Mouse (Mus musculus) frontal cortex, postnatal 25 days (tissue): ENCODE measurements around the gene Cpa2.

Source experiments
- DNase-seq, 2 experiments: peaks; one replicate each; pipeline ENCODE4 v3.0.0; 2022; ENCODE audit warnings: low spot score in 2 of 2

The Cpa2 gene

GRCm38 (mm10) chr6:30541009-30541799 is at the start of gene Cpa2:
Gene Cpa2, plus strand, starts transcription at chr6:30541582.
- no peak for DNase-seq

- no peak for DNase-seq
Observed at GRCm38 (mm10) chr6:30499049-30499448, 42.3 kb upstream of the Cpa2 start.

- DNase-seq, result no peak
Observed at GRCm38 (mm10) chr6:30508824-30509223, 32.6 kb upstream of the Cpa2 start.

- DNase-seq, result peak; percentile 94 to 98
Observed at GRCm38 (mm10) chr6:30509265-30510239, 31.8 kb upstream of the Cpa2 start, which contains the start of the genes Tmem209 and Ssmem1. Gene Tmem209, minus strand, starts transcription at chr6:30509783. Gene Ssmem1, plus strand, starts transcription at chr6:30509849.

- no peak for DNase-seq
Observed at GRCm38 (mm10) chr6:30510291-30510690, 31.1 kb upstream of the Cpa2 start.

GRCm38 (mm10) chr6:30514242-30514641 is 27.1 kb upstream of the Cpa2 start:
- no peak for DNase-seq

GRCm38 (mm10) chr6:30520400-30520799 is 21.0 kb upstream of the Cpa2 start:
- no peak for DNase-seq

- no peak for DNase-seq
Observed at GRCm38 (mm10) chr6:30525456-30526332, 15.7 kb upstream of the Cpa2 start.

- DNase-seq, result no peak
Observed at GRCm38 (mm10) chr6:30526586-30527515, 14.5 kb upstream of the Cpa2 start.

- DNase-seq, result no peak
Observed at GRCm38 (mm10) chr6:30528800-30529199, 12.6 kb upstream of the Cpa2 start.

- no peak for DNase-seq
Observed at GRCm38 (mm10) chr6:30535340-30535739, 6.0 kb upstream of the Cpa2 start.

- no peak for DNase-seq
Observed at GRCm38 (mm10) chr6:30538240-30538639, 3.1 kb upstream of the Cpa2 start.

GRCm38 (mm10) chr6:30538800-30539199 is 2.6 kb upstream of the Cpa2 start:
- DNase-seq, result no peak

- DNase-seq, result no peak
Observed at GRCm38 (mm10) chr6:30542277-30542676, 895 bp downstream of the Cpa2 start.

GRCm38 (mm10) chr6:30543077-30543476 is 1.7 kb downstream of the Cpa2 start:
- DNase-seq, result no peak

GRCm38 (mm10) chr6:30543851-30544250 is 2.5 kb downstream of the Cpa2 start:
- no peak for DNase-seq

GRCm38 (mm10) chr6:30545689-30546088 is 4.3 kb downstream of the Cpa2 start:
- DNase-seq, result no peak

- no peak for DNase-seq
Observed at GRCm38 (mm10) chr6:30546571-30547273, 5.3 kb downstream of the Cpa2 start.

GRCm38 (mm10) chr6:30547274-30547645 is 5.9 kb downstream of the Cpa2 start:
- no peak for DNase-seq
